Comparison of ENCODE assay signal across 26 mouse cellular contexts in genomic region chr3:27773176-27773575, GRCm38 (mm10).
"Had no signal": no experiment of that assay in that cellular context is flagged by ENCODE, and none has a peak within 500 bp of the region (broad histone marks: within the 10 kb centered on the region; RNA-seq: fewer than 3 reads in every experiment).

No protein-coding gene starts in this region.

- H3K4me3 ChIP-seq: gastrocnemius, adult 2 months; heart, adult 2 months; heart, embryonic 10.5 days; heart, embryonic 12.5 days; hindbrain, embryonic 10.5 days; hindbrain, embryonic 12.5 days; intestine, embryonic 15.5 days; layer of hippocampus, adult 2 months; limb, embryonic 13.5 days; limb, embryonic 15.5 days; liver, embryonic 12.5 days had no signal

- H3K36me3 ChIP-seq: heart, embryonic 10.5 days; heart, embryonic 12.5 days; hindbrain, embryonic 10.5 days; hindbrain, embryonic 12.5 days; intestine, embryonic 15.5 days; limb, embryonic 13.5 days; limb, embryonic 15.5 days; liver, embryonic 12.5 days had no signal

- H3K27ac ChIP-seq: gastrocnemius, adult 2 months; heart, adult 2 months; heart, embryonic 10.5 days; hindbrain, embryonic 10.5 days; hindbrain, embryonic 12.5 days; hindbrain, embryonic 14.5 days; intestine, embryonic 15.5 days; layer of hippocampus, adult 2 months; limb, embryonic 13.5 days; limb, embryonic 15.5 days; liver, embryonic 12.5 days; liver, embryonic 14.5 days had no signal

- H3K9ac ChIP-seq: heart, embryonic 12.5 days; hindbrain, embryonic 12.5 days; hindbrain, embryonic 14.5 days; intestine, embryonic 15.5 days; limb, embryonic 13.5 days; limb, embryonic 15.5 days; liver, embryonic 12.5 days; liver, embryonic 14.5 days had no signal

- H3K4me2 ChIP-seq: heart, embryonic 12.5 days; hindbrain, embryonic 12.5 days; hindbrain, embryonic 14.5 days; intestine, embryonic 15.5 days; limb, embryonic 13.5 days; limb, embryonic 15.5 days; liver, embryonic 12.5 days had no signal

- DNase-seq: gastrocnemius, adult 2 months; gastrocnemius, postnatal 10 days; gastrocnemius, postnatal 25 days; heart, adult 2 months; heart, postnatal 10 days; heart, postnatal 4 days; kidney, adult 18-20 months; kidney, adult 8-10 months; kidney, postnatal 10 days; kidney, postnatal 25 days; kidney, postnatal 4 days; left cerebral cortex, postnatal 4 days had no signal

- H3K27me3 ChIP-seq: heart, embryonic 12.5 days; hindbrain, embryonic 12.5 days; intestine, embryonic 15.5 days; limb, embryonic 13.5 days; limb, embryonic 15.5 days; liver, embryonic 12.5 days had no signal

- H3K4me1 ChIP-seq: heart, embryonic 10.5 days; heart, embryonic 12.5 days; hindbrain, embryonic 10.5 days; intestine, embryonic 15.5 days; liver, embryonic 12.5 days had no signal

- H3K9me3 ChIP-seq: heart, embryonic 10.5 days; heart, embryonic 12.5 days; hindbrain, embryonic 10.5 days; hindbrain, embryonic 12.5 days; intestine, embryonic 15.5 days; limb, embryonic 13.5 days; limb, embryonic 15.5 days; liver, embryonic 12.5 days had no signal

- ATAC-seq: hindbrain, embryonic 16.5 days; inflammation-experienced regulatory T-cells, adult 6 months; intestine, embryonic 15.5 days; intestine, postnatal 0 days; liver, embryonic 12.5 days had no signal
